Mouse (Mus musculus): Measurements from ENCODE around the gene Lgals4.
"Not testable (repeated sequence)": the region's sequence is repeated elsewhere in the genome, so short reads cannot be mapped to it uniquely, and the experiment has no call there.

Lgals4 gene

DNA sequence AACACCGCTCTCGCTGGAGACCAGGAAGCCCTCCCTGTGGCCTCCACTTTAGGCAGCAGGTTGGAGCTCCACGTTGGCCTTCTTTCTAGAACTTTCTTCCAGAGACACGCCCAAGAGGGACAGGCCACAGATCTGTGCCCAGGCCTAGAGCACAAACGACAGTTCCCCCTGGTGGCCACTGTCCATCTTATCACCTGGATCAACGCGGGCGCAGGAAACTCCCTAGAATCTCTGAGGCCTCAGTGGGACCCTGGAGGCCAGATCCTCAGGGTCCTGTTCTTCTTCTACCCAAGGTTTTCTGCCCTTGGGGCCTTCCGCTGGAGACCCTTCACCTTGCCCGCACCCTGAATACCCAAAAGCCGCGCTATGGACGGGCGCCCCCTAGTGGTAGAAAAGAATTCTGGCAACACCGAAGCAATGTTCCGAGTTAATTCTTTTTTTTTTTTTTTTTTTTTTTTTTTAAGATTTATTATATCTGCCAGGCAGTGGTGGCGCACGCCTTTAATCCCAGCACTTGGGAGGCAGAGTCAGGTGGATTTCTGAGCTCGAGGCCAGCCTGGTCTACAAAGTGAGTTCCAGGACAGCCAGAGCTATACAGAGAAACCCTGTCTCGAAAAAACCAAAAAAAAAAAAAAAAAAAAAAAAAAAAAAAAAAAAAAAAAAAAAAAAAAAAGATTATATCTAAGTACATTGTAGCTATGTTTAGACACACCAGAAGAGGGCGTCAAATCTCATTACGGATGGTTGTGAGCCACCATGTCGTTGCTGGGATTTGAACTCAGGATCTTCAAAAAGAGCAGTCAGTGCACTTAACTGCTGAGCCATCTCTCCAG is 34.1 kb downstream of the Lgals4 start:
- peak; percentile 83 for DNase-seq

DNA sequence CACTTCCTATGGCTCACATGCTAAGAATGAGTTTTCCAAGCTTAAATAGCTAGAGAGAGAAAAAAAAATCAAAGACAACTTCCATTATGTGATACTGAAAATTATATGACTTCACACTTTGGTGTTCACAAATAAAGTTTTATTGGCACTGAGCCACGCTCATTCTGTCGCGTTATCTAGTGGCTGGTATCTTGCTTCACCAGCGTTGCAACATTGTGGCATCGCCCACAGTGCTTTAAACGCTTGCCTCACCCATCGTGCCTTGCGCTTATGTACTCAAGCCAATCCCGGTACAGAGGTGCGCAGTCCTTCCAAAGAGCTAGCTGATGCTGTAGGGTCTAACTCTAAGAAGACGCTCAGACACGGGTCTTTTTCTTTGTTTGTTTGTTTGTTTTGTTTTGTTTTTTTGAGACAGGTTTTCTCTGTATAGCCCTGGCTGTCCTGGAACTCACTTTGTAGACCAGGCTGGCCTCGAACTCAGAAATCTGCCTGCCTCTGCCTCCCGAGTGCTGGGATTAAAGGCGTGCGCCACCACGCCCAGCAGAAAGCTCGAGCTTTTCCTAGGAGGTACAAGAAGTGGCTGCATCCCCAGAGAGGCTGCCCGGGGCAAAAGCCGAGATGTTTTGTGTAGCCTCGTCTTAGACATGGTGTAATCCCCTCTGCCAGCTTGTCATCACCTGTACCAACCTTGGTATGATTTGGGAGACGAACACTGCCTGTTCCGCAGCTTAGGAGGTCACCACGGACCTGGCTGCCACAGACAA is 37.4 kb downstream of the Lgals4 start:
- no peak for DNase-seq

DNA sequence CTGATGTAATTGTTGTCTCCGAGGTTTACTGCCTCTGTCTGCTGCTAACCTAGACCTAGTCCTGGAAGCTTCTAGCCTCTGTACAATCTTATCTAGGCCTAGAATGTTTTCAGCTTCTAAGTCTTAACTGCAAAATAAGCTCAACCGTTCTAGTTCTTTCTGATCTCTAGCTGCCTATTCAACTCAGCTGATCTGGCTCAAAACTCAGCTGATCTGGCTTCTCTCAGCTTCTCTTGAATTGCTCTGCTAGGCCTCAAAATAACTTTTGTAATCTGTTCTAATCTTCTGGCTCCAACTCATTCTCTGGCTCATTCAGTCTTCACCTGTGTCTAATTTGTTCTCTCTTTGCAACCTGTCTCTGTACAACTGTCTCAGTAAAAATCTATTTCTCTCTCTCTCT is 40.9 kb downstream of the Lgals4 start:
- no peak for DNase-seq

DNA sequence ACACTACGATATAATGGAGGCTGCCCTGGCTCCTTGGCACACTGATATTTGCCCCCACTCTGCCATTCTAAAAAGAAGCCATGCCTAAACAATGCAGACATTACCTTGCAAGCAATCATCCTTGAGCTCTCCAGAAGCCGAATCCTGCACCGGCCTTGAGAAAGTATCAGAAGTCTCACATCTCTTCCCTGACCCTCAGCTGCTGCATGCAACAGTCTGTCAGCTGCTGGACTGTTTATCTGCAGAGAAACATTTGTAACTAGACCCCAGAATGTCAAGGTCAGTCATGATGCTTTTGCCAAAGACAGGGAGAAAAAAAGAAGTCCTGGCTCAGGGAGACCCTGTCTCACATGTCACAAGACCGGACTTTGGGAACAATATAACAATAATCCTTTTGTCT is 42.4 kb downstream of the Lgals4 start:
- DNase-seq, result no peak

DNA sequence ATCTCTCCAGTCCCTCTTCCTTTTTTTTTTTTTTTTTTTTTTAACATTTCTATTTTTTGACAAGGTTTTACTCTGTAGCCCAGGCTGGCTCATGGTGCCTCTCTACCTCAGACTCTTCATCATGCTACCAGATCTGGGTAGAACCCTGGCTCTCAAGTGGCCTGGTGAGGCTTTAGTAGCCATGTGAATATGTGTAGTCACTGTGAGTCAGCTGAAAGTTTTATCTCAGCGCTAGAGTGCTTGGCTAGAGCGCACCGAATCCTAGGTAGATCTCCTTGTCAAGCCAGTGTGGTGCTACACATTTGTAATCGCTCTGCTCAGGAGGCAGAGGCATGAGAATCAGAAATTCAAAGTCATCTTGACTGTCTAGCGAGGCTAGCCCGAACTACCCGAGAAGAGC is 43.5 kb downstream of the Lgals4 start:
- DNase-seq, result no peak

DNA sequence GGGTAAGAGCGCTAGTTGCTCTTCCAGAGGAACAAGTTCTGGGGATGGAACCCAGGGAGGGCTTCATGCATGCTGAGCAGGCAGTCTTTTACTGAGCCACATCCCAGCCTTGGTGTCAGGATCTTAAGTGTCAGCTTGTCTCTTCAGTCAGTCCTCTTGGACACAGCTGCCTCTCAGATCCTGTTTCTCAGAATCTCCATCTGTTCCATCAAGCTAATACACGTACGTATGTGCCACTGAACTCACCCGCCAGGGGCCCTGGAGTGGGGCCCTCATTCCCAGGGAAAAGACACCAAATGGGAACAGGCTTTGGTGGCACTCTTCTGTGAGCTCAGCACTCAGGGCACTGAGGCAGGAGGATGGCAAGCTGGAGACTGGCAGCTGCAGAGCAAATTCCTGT is 44.2 kb downstream of the Lgals4 start:
- DNase-seq, result no peak

DNA sequence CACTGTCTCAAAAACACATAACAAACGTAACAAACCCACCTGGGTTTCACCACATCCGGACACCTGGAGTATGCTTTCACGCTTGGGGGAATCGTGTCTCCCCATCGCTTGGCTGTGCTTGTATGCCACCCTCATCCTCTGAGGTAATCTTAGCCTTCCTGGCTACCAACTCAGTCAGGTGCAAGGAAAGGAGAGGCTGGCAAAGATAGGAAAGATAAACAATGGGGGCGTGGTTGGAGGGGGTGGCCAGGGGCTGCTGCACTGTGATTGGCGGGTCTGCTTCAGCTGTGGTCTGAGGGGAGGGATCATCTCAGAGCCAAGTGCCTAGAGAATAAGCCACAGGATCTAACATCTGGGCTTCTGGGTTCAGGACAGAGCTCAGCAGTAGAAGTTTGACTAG is 46.0 kb downstream of the Lgals4 start:
- DNase-seq, result no peak

DNA sequence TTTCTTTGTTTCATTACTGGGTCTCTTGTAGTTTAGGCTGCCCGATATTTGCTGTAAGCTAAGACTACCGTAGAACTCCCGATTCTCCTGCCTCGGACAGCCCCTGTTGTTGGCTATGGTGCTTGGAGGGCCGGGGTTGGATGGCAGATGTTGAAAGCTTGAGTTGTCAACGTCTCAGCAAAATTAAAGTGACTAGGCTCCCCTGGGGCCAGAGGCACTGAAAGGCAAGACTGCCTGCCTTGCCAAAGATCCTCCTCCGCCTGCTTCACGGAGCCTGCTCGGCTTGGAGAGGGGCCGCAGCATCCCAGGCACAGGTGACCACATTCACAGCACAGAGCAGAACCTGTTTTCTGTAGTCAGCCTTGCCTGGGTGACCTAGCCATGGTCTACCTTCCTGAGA is 46.9 kb downstream of the Lgals4 start:
- no peak for DNase-seq

DNA sequence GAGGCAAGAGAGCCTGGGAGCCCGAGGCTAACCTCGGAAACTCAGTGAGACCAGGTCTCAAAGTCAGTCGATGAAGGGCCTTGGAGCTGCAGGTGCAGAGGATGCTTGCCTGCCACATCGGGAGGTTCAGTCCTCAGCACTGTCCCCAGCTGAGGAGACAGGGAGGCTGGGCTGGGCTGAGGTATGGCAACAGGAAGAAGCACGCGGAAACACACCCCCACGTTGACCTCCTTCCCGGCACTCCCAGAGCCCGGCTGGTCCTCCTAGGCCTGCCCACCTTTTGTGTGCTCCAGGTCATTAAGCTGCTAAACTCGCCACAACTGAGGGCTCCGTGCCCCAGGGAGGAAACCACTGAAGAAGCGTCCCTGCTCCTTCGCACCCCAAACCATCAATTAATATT is 47.5 kb downstream of the Lgals4 start, which contains the start of gene Capn12:
TSS of gene Capn12 (plus strand) at position 224 of the 400 bp plus-strand sequence.
- DNase-seq, result no peak

DNA sequence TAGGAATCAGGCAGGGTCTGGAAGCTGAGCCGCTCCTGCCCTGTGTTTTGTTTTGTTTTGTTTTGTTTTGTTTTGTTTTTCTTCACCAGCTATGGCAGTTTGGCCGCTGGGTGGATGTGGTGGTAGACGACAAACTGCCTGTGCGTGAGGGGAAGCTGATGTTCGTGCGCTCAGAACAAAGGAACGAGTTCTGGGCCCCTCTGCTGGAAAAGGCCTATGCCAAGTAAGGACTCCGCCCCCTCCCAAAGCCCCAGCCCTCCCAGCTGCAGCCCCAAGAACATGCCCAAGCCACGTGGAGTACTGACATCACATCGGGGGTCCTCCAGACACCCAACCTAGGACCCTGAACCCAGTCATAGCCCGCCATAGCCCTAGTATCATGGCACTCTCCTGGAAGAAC is 49.4 kb downstream of the Lgals4 start:
- DNase-seq, result no peak

DNA sequence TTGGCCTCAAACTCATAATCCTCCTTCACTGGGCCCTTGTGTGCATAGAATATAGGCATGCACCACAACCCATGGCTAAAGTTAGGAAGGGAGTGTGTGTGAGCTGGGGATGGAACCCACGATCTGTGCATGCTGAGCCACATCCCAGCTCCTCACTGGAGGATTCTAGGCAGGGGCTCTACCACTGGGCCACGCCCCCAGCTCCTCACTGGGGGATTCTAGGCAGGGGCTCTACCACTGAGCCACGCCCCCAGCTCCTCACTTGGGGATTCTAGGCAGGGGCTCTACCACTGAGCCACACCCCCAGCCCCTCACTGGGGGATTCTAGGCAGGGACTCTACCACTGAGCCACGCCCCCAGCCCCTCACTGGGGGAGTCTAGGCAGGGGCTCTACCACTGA is 50.0 kb downstream of the Lgals4 start:
- DNase-seq, result not testable (repeated sequence)

DNA sequence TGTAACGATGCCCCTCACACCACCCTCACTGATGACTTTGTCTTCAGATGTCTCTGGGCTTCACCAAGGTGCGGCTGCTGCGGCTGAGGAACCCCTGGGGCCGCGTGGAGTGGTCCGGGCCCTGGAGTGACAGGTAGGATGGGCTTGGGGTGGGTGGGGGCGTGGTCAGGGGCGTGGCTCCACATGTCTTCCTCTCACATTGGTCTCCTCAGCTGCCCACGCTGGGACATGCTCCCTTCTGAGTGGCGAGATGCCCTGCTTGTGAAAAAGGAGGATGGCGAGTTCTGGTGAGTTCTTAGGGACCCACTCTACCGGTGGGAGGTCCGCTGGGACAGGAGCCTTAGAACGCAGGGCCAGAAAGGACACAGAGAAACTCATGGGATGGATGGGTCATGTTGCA is 52.8 kb downstream of the Lgals4 start:
- no peak for DNase-seq

DNA sequence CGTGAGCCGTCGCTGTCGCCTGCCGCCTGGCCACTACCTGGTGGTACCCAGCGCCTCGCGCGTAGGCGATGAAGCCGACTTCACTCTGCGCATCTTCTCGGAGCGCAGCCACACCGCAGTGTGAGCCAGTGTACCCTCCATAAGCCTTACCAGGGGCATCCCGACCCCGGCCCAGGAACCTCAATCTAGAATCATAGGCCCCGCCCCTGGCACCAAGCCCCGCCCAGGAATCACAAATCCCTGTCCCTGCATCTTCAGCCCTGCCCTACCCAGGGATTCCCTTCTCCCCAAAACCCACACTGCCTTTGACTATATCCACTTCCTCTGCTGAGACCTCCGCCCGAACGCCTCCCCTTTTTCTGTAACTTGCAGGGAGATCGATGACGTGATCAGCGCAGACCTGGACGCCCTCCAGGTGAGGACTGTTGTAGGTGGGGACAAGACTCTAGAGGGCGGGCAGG is 55.1 kb downstream of the Lgals4 start:
- DNase-seq, result no peak
